ENCODE assay signal across 9 mouse cellular contexts in genomic region chr3:81789664-81790063, GRCm38 (mm10).
"Had no signal": no experiment of that assay in that cellular context is flagged by ENCODE, and none has a peak within 500 bp of the region (broad histone marks: within the 10 kb centered on the region; RNA-seq: fewer than 3 reads in every experiment).

No protein-coding gene starts in this region.

- H3K4me1 ChIP-seq: neural tube, embryonic 15.5 days; stomach, embryonic 15.5 days had no signal

- H3K4me2 ChIP-seq: neural tube, embryonic 15.5 days; stomach, embryonic 15.5 days had no signal

- H3K36me3 ChIP-seq: neural tube, embryonic 15.5 days; stomach, embryonic 15.5 days had no signal

- H3K27ac ChIP-seq: neural tube, embryonic 15.5 days; stomach, embryonic 15.5 days; stomach, postnatal 0 days had no signal

- DNase-seq: retina, postnatal 1 day; right cerebral cortex, adult 18-20 months; right cerebral cortex, postnatal 14 days; right cerebral cortex, postnatal 25 days; right cerebral cortex, postnatal 4 days; spleen, adult 18-20 months had no signal

- H3K9ac ChIP-seq: neural tube, embryonic 15.5 days; stomach, embryonic 15.5 days had no signal

- H3K4me3 ChIP-seq: neural tube, embryonic 15.5 days; stomach, embryonic 15.5 days had no signal

- H3K9me3 ChIP-seq: neural tube, embryonic 15.5 days; stomach, embryonic 15.5 days had no signal

- H3K27me3 ChIP-seq: neural tube, embryonic 15.5 days; stomach, embryonic 15.5 days had no signal
